Mouse (Mus musculus) heart, postnatal 0 days (tissue): ENCODE results near the gene Naxe.

Experiments used
- CTCF ChIP-seq: IDR thresholded peaks from 2 replicates; pipeline ENCODE4 v1.5.1; 2016; ENCODE audit warnings: antibody characterized with exemption, control low read depth, low read depth
- EP300 ChIP-seq: IDR thresholded peaks from 2 replicates; pipeline ENCODE4 v1.6.1; 2016; ENCODE audit warnings: antibody characterized with exemption, low read depth

DNA sequence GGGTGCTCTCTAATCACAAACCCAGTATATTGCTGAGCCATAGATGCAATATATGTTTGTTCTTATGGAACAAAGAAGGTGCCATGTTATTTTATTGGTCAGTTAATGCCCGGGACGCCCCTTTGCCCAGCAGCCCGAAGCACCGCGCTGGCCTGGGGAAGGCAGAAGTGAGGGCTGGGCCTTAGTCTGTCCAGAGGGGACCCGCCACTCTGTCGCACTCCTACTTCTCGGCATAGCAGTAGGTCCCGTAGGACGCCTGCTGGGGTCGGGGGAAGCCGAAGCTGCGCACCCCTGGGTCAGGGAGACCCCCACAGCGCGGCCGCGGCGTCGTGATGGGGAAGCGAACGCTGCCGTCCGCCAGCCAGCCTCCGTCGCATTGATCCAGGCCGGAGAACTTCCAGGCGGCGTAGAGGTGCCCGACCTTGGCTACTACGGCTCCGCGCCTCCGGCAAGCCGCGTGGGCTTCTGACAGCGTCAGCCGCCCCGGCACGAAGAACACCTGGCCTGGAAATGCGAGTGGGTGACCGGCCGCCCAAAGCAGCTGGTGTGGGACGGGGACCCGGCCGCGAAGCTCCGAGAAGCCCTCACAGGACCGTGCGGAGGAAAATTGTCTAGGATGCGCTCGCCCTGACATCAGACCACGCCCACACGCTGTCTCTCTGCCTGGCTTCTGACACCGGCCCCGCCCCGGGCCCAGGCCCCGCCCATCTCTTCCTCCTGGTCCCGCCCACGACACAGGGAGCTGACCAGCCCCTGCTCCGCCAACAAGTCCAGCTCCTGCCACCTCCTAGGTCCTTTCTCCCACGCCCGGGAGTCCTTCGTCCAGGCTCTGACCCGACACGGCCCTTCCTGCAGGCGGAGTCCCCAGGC is 35.7 kb downstream of the Naxe start:
- TF ChIP-seq CTCF (no peak), EP300 (no peak)
